Mouse (Mus musculus) T-helper 2 cell (primary cell): ENCODE results near the gene Vmp1.

Experiments
- in situ Hi-C: fragments of 300-600 bp; cut with MboI, MseI; formaldehyde crosslinking; loops from one replicate; pipeline ENCODE4 v1.15.1; 2025; ENCODE audit warnings: high pct_unique_total_duplicates

Gene Vmp1

GRCm38 (mm10) chr11:86683395-86684125 lies at the start of gene Vmp1, which contains the start of gene Ptrh2:
Gene Vmp1, minus strand, starts transcription at chr11:86683836.
Gene Ptrh2, plus strand, starts transcription at chr11:86683985.
- in situ Hi-C loops = no loop called here

GRCm38 (mm10) chr11:86731443-86731842 lies 47.8 kb upstream of the Vmp1 start:
- in situ Hi-C loops = no loop called here

- in situ Hi-C loops = no loop called here
Measured at GRCm38 (mm10) chr11:86725607-86726006, 42.0 kb upstream of the Vmp1 start.

GRCm38 (mm10) chr11:86724982-86725381 lies 41.3 kb upstream of the Vmp1 start:
- in situ Hi-C loops = no loop called here

- in situ Hi-C loops = no loop called here
Measured at GRCm38 (mm10) chr11:86724004-86724403, 40.4 kb upstream of the Vmp1 start.

GRCm38 (mm10) chr11:86719390-86719789 lies 35.8 kb upstream of the Vmp1 start:
- in situ Hi-C loops = loop anchor here (10.0 kb wide), 1 partner anchor 425 kb away; no protein-coding TSS in a partner anchor

GRCm38 (mm10) chr11:86718369-86718768 lies 34.7 kb upstream of the Vmp1 start:
- in situ Hi-C loops = loop anchor here (10.0 kb wide), 1 partner anchor 424 kb away; no protein-coding TSS in a partner anchor

- in situ Hi-C loops = loop anchor here (10.0 kb wide), 1 partner anchor 423 kb away; no protein-coding TSS in a partner anchor
Measured at GRCm38 (mm10) chr11:86717306-86718065, 33.9 kb upstream of the Vmp1 start.

GRCm38 (mm10) chr11:86714606-86715005 lies 31.0 kb upstream of the Vmp1 start:
- in situ Hi-C loops = loop anchor here (10.0 kb wide), 1 partner anchor 420 kb away; no protein-coding TSS in a partner anchor

- in situ Hi-C loops = no loop called here
Measured at GRCm38 (mm10) chr11:86701151-86701550, 17.5 kb upstream of the Vmp1 start.

GRCm38 (mm10) chr11:86695461-86695860 lies 11.8 kb upstream of the Vmp1 start:
- in situ Hi-C loops = no loop called here

- in situ Hi-C loops = no loop called here
Measured at GRCm38 (mm10) chr11:86692546-86692945, 8.9 kb upstream of the Vmp1 start.

- in situ Hi-C loops = no loop called here
Measured at GRCm38 (mm10) chr11:86691956-86692355, 8.3 kb upstream of the Vmp1 start.

GRCm38 (mm10) chr11:86691482-86691881 lies 7.8 kb upstream of the Vmp1 start:
- in situ Hi-C loops = no loop called here

GRCm38 (mm10) chr11:86690383-86690782 lies 6.7 kb upstream of the Vmp1 start:
- in situ Hi-C loops = no loop called here

- in situ Hi-C loops = no loop called here
Measured at GRCm38 (mm10) chr11:86685366-86685765, 1.7 kb upstream of the Vmp1 start.

- in situ Hi-C loops = no loop called here
Measured at GRCm38 (mm10) chr11:86684126-86685012, 733 bp upstream of the Vmp1 start.

GRCm38 (mm10) chr11:86682861-86683260 lies 775 bp downstream of the Vmp1 start:
- in situ Hi-C loops = no loop called here

- in situ Hi-C loops = no loop called here
Measured at GRCm38 (mm10) chr11:86681423-86681822, 2.2 kb downstream of the Vmp1 start.

- in situ Hi-C loops = no loop called here
Measured at GRCm38 (mm10) chr11:86680729-86681128, 2.9 kb downstream of the Vmp1 start.

- in situ Hi-C loops = loop anchor here (5.0 kb wide), 1 partner anchor 52 kb away; no protein-coding TSS in a partner anchor
Measured at GRCm38 (mm10) chr11:86678957-86679356, 4.7 kb downstream of the Vmp1 start.
